Mouse (Mus musculus): ENCODE data around the gene Naaladl1.

DNA sequence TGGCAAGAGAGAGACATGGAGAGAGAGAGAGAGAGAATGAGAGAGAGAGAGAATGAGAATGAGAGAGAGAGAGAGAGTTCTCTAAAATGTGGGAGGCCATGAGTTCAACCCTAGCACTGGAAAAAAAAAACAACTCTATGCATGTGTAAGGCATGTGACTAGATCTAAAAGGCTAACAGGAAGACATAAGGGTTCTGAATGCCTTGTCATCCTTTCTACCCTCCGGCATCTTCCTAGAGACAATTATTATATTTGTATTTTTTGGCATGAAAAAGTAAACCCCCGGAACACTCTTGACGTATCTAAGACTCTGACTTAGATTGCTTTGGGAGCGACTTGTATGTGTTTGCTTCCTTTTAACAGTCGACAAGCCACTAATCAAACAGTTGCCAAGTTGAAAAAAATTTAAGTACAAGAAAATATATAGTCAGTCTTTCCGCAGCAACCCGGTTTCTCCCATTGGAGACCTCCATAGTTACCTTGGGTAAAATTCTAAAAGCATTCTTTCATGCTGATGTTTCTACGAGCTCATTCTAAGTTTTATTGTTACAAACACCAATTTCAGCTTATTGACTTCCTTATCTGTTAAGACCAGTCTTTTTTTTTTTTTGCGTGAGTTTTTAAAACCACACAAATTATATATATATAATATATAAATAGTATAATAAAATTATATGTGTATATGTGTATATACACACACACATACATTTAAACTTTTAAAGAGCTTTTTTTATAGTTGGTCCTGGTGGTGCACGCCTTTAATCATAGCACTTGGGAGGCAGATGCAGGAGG is 21.4 kb downstream of the Naaladl1 start:
- TF ChIP-seq POLR2A (IDR thresholded peaks at IDR 0.05; ENCODE audit: low read depth, low read length): no peak
- TF ChIP-seq CTCF (IDR thresholded peaks at IDR 0.05; ENCODE audit: extremely low read depth, insufficient read depth, insufficient read length, insufficient replicate concordance): no peak

Measured in spleen, adult 2 months (tissue).